Mouse (Mus musculus) megakaryocyte, embryonic 14.5 days (primary cell): ENCODE data around the gene Pax6. TPM values are rescaled to one million over a fixed set of nuclear protein-coding genes. Genes with fewer than 3 reads are reported as not detected.

Experiments
- H3K27me3 ChIP-seq: replicated peaks from 2 replicates; pipeline ENCODE3; 2012; ENCODE audit warnings: inconsistent platforms
- H3K36me3 ChIP-seq: replicated peaks from 2 replicates; pipeline ENCODE3; 2012; ENCODE audit warnings: low read length, inconsistent platforms, mixed read lengths
- H3K4me1 ChIP-seq: 2 replicates; pipeline ENCODE4 v1.6.1; 2012; ENCODE audit warnings: inconsistent platforms
- H3K4me3 ChIP-seq: replicated peaks from 2 replicates; pipeline ENCODE3; 2012; ENCODE audit warnings: moderate library complexity, mild to moderate bottlenecking, inconsistent platforms
- H3K9me3 ChIP-seq: 2 replicates; pipeline ENCODE4 v1.6.1; 2012; ENCODE audit warnings: inconsistent platforms
- FLI1 ChIP-seq: IDR thresholded peaks from 2 replicates; pipeline ENCODE4 v1.6.1; 2012; ENCODE audit warnings: low read length, inconsistent platforms, mixed read lengths
- GATA1 ChIP-seq: IDR thresholded peaks from 3 replicates; pipeline ENCODE4 v1.6.1; 2012; ENCODE audit warnings: mixed read lengths, low read length, inconsistent platforms, borderline replicate concordance
- polyA plus RNA-seq: library from polyadenylated mRNA; stranded (reverse); fragments of >175 nt; gene quantifications from 2 replicates; pipeline ENCODE4 v1.2.3, GENCODE M21; 2012; ENCODE audit warnings: low replicate concordance; ENCODE audit not compliant: insufficient read depth

Pax6 gene
- polyA plus RNA-seq, 1 experiment = 0.15 TPM

GRCm38 (mm10) chr2:105689304-105689770 lies 20.6 kb downstream of the Pax6 start:
- H3K36me3 ChIP-seq = no peaks in the 10 kb centered on the region
- TF ChIP-seq FLI1 (no peak), GATA1 (no peak)
- peaks cover 93% of the 10 kb centered on the region for H3K27me3 ChIP-seq
- peaks cover 8% of the 10 kb centered on the region; the same call in 1 of the 2 replicates for H3K9me3 ChIP-seq
- H3K4me1 ChIP-seq = peaks cover 34% of the 10 kb centered on the region
- H3K4me3 ChIP-seq = peak overlapping the region; percentile 78

DNA sequence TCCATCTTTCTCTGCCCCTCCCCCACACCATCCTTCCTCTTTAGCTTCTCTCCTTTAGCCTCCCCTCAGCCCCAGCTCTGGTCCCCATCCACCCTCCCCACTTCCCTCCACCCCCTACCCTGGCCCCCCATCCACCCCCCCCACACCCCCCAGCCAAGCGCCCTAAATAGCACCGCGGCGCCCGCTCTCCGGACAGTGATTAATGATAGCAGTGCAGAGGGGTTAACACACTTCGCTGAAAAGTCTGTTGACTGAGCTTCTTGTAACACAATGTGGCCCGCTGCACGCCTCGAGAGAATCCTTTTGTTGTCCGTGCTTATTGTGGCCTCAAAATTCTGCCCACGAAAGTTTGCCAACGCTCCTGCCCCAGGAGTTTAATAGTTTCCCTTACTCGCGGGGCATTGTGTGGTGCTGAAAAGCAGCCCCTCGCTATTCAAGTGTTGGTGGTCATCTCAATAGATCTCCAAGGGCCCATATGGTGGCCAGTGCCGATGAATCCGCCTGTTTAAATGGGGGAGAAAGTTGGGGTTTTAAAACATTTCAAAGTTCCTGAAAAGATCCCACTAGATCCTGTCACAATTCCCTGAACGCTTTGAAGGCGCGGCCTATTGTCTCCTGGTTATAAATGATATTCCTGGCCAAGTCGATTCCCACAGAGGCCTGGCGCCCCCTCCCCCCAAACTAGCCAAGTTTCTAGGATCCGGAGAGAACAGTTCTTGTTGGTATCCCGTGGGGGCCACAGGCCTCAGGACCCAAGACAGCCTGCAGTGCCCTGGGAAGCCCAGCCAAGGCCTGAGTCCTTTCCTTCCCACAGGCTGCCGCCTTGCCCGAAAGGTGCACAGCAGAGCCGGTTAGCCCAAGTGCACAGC lies 21.3 kb downstream of the Pax6 start:
- peaks cover 34% of the 10 kb centered on the region for H3K4me1 ChIP-seq
- no peak overlapping the region for H3K4me3 ChIP-seq
- peaks cover 89% of the 10 kb centered on the region for H3K27me3 ChIP-seq
- peaks cover 8% of the 10 kb centered on the region; the same call in 1 of the 2 replicates for H3K9me3 ChIP-seq
- TF ChIP-seq FLI1 (no peak), GATA1 (no peak)
- no peaks in the 10 kb centered on the region for H3K36me3 ChIP-seq

GRCm38 (mm10) chr2:105691296-105691695 lies 22.6 kb downstream of the Pax6 start:
- Histone ChIP-seq H3K27me3 (peaks cover 80% of the 10 kb centered on the region), H3K4me3 (no peak overlapping the region), H3K9me3 (peaks cover 8% of the 10 kb centered on the region; the same call in 1 of the 2 replicates), H3K4me1 (peaks cover 34% of the 10 kb centered on the region), H3K36me3 (no peaks in the 10 kb centered on the region)
- no peak for TF ChIP-seq GATA1
- no peak for TF ChIP-seq FLI1

GRCm38 (mm10) chr2:105697741-105698140 lies 29.0 kb downstream of the Pax6 start:
- Histone ChIP-seq H3K9me3 (peaks cover under 1% of the 10 kb centered on the region; the same call in 1 of the 2 replicates), H3K27me3 (peaks cover 16% of the 10 kb centered on the region), H3K4me3 (no peak overlapping the region), H3K4me1 (no peaks in the 10 kb centered on the region), H3K36me3 (peaks cover 8% of the 10 kb centered on the region)
- TF ChIP-seq GATA1 = no peak

GRCm38 (mm10) chr2:105698631-105699030 lies 29.9 kb downstream of the Pax6 start:
- Histone ChIP-seq H3K9me3 (no peaks in the 10 kb centered on the region), H3K4me3 (no peak overlapping the region), H3K27me3 (peaks cover 9% of the 10 kb centered on the region), H3K4me1 (no peaks in the 10 kb centered on the region), H3K36me3 (peaks cover 8% of the 10 kb centered on the region)
- TF ChIP-seq FLI1 (no peak), GATA1 (no peak)

- no peaks in the 10 kb centered on the region for H3K9me3 ChIP-seq
- no peaks in the 10 kb centered on the region for H3K27me3 ChIP-seq
- no peak for TF ChIP-seq FLI1
- TF ChIP-seq GATA1 = no peak
- H3K36me3 ChIP-seq = peaks cover 8% of the 10 kb centered on the region
- H3K4me1 ChIP-seq = no peaks in the 10 kb centered on the region
- no peak overlapping the region for H3K4me3 ChIP-seq
These were observed 33.1 kb downstream of the Pax6 start for GRCm38 (mm10) chr2:105701781-105702180.

- TF ChIP-seq GATA1 (no peak), FLI1 (no peak)
These were observed 33.9 kb downstream of the Pax6 start for GRCm38 (mm10) chr2:105702586-105702985.

DNA sequence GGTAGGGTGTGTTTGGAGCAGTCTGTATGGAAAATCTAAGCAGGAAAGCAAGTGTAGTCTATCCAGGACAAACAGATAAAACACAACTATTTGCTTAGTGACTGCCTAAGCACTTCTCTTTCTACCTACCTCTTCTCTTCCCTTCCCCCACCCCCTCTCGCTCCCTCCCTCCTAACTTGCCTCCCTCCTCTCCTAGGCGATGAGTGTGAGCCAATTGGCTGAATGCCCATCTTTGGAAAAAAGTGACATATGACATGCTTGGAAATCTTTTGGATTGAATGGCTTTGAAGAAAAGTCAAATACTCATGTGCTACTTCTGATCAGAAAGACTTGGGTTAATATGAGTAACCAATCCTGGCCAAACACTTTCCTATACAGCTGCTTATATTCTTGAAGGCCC lies 36.6 kb downstream of the Pax6 start:
- TF ChIP-seq FLI1 (no peak), GATA1 (no peak)
- peaks cover 8% of the 10 kb centered on the region for H3K36me3 ChIP-seq
- H3K4me1 ChIP-seq = no peaks in the 10 kb centered on the region
- H3K27me3 ChIP-seq = no peaks in the 10 kb centered on the region
- H3K9me3 ChIP-seq = no peaks in the 10 kb centered on the region
- H3K4me3 ChIP-seq = no peak overlapping the region

More at GRCm38 (mm10) chr2:105702586-105702985, 33.9 kb downstream of the Pax6 start:
- Histone ChIP-seq H3K4me3 (no peak overlapping the region), H3K9me3 (no peaks in the 10 kb centered on the region), H3K36me3 (peaks cover 8% of the 10 kb centered on the region), H3K27me3 (no peaks in the 10 kb centered on the region), H3K4me1 (no peaks in the 10 kb centered on the region)

GRCm38 (mm10) chr2:105709126-105709525 lies 40.4 kb downstream of the Pax6 start:
- Histone ChIP-seq H3K4me1 (no peaks in the 10 kb centered on the region), H3K4me3 (no peak overlapping the region), H3K9me3 (no peaks in the 10 kb centered on the region), H3K36me3 (no peaks in the 10 kb centered on the region), H3K27me3 (no peaks in the 10 kb centered on the region)
- TF ChIP-seq FLI1 (no peak), GATA1 (no peak)

DNA sequence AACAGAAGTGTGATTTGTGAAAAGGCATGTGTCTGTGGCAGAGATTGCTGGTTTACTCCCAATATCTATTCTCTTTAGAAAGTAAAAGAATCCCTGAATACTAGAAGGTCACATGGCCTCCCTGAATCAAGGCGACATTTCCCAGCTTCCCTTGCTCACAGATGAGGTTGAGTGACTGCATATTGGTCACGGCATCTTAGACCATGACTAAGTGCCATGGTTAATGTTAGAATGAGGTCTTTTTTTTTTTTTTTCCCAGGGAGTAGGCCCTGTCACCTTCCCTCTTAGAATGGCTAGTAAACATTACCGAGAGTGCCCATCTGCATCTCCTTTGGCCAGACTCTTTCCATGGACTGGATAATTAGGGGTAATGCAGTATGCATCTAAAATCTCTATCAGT lies 41.8 kb downstream of the Pax6 start:
- Histone ChIP-seq H3K9me3 (no peaks in the 10 kb centered on the region), H3K27me3 (no peaks in the 10 kb centered on the region), H3K4me1 (no peaks in the 10 kb centered on the region), H3K36me3 (no peaks in the 10 kb centered on the region), H3K4me3 (no peak overlapping the region)
- TF ChIP-seq GATA1 (no peak), FLI1 (no peak)
